8 mouse cellular contexts compared by ENCODE assay signal in genomic region chr9:86466990-86467870, GRCm38 (mm10). TPM values are rescaled to one million over a fixed set of nuclear protein-coding genes. Genes with fewer than 3 reads are reported as not detected.
DNase-seq lines count a peak whose midpoint lies in the region; ATAC-seq lines count a peak whose summit lies in the region.

Dop1a (plus strand) TSS chr9:86467154.

- peak; percentile 92 for DNase-seq in MN1 (ENCODE audit: low spot score)
- DNase-seq in cerebellum, adult 8-10 months: peak; percentile 90
- DNase-seq in forelimb bud, embryonic 11.5 days (ENCODE audit: low read depth, low spot score): peak; percentile 86
- peak; percentile 88 to 90 for DNase-seq in layer of hippocampus, postnatal 14 days (ENCODE audit: low spot score in 2 of 2)
- peak; percentile 94 for DNase-seq in lung, postnatal 14 days
- peak; percentile 80 for DNase-seq in retina, adult 2 months (ENCODE audit: low read depth, low spot score)
- DNase-seq in thymus, postnatal 36 days: peak; percentile 90 to 93

- ATAC-seq in hematopoietic stem cell, adult 5-6 weeks (replicated peaks in 1 of 2; ENCODE audit: insufficient read depth in 1 of 2, low FRiP score in 2 of 2, low TSS enrichment in 1 of 2, low read depth in 1 of 2, poor library complexity in 2 of 2, severe bottlenecking in 2 of 2): peak; percentile 74 to 78

RNA-seq across cellular contexts. Expression of gene Dop1a, which starts in this region (rescaled TPM):
- 27.4 and 37.0 TPM in 2 replicates for total RNA-seq in hematopoietic stem cell, adult 5-6 weeks (2017)
- 10 to 100 TPM; 51.0 to 58.8 TPM for total RNA-seq in layer of hippocampus, postnatal 14 days (2021)

Comparison
In these comparisons a context has a peak if more than half of its experiments do, and no peak if none do; other contexts are left out.
1. Peak in every context shown above with its lines: DNase-seq and ATAC-seq.